Mouse (Mus musculus): ENCODE data around the gene Il17f. TPM values are rescaled to one million over a fixed set of nuclear protein-coding genes. Genes with fewer than 3 reads are reported as not detected.
"Not testable (repeated sequence)": the region's sequence is repeated elsewhere in the genome, so short reads cannot be mapped to it uniquely, and the experiment has no call there.

Gene Il17f
- not detected for total RNA-seq (2021)

DNA sequence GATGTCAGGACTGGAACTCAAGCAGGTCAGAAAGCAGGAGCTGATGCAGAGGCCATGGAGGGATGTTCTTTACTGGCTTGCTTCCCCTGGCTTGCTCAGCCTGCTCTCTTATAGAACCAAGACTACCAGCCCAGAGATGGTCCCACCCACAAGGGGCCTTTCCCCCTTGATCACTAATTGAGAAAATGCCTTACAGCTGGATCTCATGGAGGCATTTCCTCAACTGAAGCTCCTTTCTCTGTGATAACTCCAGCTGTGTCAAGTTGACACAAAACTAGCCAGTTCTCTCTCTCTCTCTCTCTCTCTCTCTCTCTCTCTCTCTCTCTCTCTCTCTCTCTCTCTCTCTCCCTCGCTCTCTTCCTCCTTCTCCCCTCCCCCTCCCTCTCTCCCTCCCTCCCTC lies at the start of gene Il17f:
Il17f (minus strand) TSS at position 101 of the 400 bp plus-strand sequence.
- not testable (repeated sequence) for DNase-seq (ENCODE audit: extremely low spot score in 1 of 2, low spot score in 1 of 2)

DNA sequence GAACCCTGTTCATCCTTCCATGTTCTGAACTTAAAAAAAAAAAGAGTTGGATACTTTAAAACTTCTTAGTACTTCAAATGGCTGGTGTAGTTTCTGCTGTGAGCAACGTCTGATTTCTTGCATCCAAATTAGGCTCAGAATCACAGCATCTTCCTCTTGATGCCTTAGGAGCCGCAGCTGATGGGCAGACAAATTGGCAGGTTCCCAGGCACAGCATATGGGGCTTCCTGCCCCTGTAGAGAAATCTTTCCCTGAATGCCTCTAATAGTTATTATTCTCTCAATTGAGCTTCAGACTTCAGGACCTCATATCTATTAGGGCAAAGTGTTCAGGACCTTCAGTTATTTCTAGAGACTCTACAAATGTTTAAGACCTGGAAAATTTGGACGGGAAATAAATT lies 49.5 kb upstream of the Il17f start:
- peak in 1 of 2 experiments; percentile 19 for DNase-seq (ENCODE audit: extremely low spot score in 1 of 2, low spot score in 1 of 2)

DNA sequence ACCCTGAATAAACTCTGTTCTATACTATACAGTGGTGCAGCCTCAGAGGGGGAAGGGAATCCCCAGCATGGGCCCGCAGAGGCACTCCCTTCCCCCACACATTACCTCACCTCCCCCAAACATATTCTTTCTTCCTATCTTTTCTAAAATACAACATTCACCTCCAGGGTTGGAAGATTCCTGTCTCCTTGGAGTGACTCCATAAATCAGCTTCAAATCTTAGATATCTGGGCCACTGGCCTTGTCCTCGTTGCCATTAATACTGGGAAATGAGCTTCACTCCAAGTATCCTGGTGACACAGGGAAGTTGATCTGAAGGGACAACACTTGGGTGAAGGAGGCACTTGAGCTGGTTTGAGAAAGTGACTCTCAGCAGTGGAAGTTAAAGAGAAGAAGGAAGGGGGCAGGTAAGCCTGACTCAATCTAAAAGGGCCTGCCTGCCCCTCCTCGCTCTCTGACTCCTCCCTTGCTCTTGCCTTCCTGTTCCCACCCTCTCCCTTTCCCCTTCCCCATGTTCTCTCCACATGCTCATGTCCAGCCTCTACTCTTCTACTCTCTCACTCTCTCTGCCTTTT lies 46.2 kb upstream of the Il17f start:
- DNase-seq (ENCODE audit: extremely low spot score in 1 of 2, low spot score in 1 of 2): no peak

DNA sequence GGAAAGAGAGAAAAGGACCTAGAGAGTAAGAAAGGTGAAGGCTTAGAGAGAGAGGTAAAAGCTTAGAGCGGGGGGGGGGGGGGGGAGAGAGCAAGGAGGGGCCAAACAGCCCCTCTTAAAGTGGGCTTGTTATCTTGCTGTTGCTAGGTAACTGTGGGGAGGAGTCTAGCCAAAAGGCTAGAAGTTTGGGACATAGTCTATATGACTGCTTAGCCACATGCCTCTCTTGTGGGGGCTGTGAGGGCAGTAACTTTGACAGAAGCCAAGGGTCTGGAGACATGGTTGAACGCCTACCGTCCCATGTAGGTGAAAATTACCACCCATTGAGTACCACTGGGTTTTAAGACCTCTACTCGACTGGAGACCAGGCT lies 42.7 kb upstream of the Il17f start:
- no peak for DNase-seq (ENCODE audit: extremely low spot score in 1 of 2, low spot score in 1 of 2)

DNA sequence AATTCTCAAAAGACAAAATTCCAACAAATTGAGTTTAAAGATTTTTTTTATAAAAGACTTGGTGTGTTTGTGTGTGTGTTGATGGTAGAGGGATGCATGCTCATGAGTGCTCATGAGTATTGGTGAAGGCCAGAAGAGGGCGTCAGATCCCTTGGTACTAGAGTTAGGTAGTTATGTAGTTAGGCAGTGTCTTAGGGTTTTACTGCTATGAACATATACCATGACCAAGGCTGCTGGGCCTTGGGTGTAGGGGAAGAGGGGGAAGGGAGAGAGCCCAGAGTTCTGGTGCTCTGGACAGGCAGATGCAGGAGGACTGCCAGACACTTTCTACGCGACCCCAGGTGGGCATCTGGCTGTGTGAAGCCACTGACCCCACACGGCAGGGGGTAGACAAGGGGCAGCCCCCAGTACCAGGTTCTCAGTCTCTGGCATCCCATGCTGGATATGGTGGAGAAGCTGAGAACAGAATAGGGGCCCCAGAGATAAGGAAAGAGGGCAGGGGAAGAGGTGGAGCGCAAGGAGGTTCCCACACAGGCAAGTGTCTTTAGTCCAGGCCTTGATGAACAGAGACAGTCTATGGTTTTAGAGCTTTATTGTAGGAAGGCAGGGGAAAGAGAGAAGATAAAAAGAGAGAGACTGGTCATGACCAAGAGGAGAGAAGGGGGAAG lies 42.2 kb upstream of the Il17f start:
- no peak for DNase-seq (ENCODE audit: extremely low spot score in 1 of 2, low spot score in 1 of 2)

DNA sequence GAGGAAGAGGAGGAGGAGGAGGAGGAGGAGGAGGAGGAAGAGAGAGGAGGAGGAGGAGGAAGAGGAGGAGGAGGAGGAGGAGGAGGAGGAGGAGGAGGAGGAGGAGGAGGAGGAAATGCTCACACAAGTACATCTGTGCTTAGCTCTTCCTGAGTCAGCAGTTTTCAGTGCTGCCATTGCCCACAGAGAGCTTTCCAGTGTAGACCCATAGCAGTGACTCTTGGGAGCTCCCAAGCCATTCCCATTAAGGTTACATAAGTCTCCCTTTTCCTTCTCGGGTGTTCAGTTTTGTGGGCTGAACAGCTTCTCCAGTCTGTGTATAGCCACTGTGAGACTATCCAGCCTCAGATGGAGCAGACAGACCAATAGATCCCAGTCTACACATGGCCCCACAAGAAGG lies 40.1 kb upstream of the Il17f start:
- no peak for DNase-seq (ENCODE audit: extremely low spot score in 1 of 2, low spot score in 1 of 2)

DNA sequence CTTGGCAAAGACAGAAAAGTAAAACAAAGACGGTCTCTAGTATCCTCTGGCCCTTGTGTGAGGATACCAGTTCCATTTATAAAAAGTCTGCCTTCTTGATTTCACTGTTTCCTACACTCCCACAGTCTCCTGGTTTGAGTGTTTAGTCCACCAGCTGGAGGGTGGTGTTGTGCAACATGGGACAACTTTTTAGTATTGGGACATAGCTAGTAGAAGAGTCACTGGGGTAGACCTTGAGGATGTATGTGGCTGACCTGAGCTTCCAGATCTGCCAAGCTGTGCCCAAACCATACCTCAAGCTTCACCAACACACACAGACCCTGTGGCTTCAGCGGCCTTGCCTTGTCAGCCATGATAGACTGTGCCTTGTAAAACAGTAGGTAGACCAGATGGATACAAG lies 37.6 kb upstream of the Il17f start:
- no peak for DNase-seq (ENCODE audit: extremely low spot score in 1 of 2, low spot score in 1 of 2)

DNA sequence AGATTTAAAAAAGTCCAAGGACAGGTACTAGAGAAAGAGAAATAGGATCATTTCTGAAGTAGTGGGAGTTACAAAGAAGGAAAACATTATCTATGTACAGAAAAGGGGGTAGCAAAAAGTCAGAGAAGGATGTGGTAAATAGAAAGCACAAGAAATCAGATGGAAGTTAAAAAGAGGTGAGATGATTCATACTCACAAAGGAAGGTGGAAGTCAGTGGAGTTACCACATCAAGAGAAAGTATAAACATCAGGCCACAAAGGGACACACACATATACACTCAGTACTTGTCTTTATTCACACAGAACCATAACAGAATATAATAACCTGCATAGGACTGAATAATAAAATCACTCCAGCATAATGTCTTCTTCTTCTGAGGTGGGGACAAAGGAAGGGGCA lies 34.6 kb upstream of the Il17f start:
- DNase-seq (ENCODE audit: extremely low spot score in 1 of 2, low spot score in 1 of 2): no peak

DNA sequence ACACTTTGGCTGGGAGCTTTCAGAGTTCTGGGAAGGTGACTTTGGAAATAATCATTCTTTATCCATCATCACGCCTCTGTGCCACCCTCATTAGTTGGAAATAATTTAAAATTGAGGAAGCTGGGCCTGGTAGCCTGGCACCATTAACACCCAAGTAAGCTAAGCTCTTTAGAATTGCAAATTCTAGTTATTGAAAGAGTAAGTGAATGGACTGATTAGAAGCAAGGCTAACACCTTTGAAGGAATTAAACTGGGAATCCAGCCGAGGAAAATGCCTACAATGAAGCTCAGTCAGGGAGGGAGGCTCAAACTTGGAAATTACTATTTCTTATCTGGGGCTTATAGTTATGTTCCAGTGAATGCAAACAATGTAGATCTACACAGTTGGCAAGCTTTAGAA lies 33.5 kb upstream of the Il17f start:
- no peak for DNase-seq (ENCODE audit: extremely low spot score in 1 of 2, low spot score in 1 of 2)

DNA sequence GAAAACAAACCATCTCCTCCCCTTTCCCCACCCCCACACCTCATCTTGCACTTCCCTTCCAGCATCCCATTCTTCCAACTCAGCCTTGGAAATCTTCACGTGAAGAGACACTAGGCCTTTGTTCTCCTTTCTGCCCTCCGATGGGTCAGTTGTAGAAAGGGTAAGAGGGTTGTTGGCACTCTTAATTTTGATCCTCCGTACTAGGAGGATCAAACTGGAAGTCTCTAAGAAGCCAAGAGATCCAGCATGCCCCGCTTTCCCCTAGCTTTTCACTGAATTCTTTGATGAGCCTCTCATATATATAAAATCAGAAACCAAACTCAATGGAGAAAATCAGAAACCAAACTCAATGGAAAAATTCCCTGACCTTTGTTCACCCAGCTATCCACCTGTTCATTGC lies 33.1 kb upstream of the Il17f start:
- no peak for DNase-seq (ENCODE audit: extremely low spot score in 1 of 2, low spot score in 1 of 2)

DNA sequence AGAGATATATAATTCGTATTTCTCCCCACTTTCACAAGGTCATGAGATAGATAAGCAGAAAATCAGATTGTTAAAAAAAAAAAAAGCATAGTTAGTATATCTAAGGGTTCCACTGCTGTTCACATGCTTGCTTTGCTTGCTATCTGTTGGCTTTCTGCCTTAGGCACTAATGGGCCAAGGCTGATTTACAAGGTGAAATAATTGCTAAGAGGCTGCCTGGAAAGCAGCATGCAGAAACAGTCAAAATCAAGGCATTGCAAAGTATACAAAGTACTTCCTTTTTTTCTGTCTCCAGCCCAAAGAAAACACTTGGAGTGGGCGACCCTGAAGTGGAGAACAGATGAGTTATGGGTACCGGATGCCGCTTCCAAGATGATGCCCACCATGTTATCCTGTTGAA lies 30.5 kb upstream of the Il17f start:
- no peak for DNase-seq (ENCODE audit: extremely low spot score in 1 of 2, low spot score in 1 of 2)

DNA sequence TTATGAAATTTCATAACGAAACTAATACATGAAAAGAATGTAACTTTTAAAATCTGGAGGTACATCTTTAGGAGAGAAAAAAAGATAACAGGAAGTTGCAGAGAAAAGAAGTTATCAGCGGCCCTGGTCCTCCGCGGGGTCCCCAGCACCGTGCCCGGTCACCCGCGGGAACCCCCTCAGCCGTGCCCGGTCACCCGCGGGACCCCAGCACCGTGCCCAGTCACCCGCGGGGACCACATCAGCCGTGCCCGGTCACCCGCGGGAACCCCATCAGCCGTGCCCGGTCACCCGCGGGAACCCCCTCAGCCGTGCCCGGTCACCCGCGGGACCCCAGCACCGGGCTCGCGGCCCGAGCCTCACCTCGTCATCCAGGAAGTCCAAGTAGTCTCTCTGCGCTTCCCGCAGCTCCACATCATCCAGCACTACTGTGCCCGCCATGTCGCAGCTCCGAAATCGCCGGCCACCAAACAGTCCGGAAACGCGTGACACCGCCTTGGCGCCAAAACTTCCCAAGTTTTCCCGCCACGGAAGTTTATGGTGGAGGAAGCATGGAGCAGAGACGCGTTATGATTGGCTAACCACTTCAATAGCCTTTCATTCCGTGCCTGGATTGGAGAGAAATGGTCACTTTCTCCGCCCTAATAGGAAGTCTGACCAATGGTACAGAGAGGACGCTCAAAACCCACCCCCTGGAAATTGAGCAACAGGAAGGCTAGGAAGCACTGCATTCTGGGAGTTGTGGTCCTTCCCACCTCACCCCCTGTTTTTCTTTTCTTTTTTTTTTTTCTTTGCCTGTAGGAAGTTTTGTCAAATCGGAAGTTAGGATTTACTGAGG lies 29.6 kb upstream of the Il17f start, which contains the start of gene Mcm3:
Mcm3 (minus strand) TSS at position 542 of the 835 bp plus-strand sequence.
- peak; percentile 48 to 65 for DNase-seq (ENCODE audit: extremely low spot score in 1 of 2, low spot score in 1 of 2)

DNA sequence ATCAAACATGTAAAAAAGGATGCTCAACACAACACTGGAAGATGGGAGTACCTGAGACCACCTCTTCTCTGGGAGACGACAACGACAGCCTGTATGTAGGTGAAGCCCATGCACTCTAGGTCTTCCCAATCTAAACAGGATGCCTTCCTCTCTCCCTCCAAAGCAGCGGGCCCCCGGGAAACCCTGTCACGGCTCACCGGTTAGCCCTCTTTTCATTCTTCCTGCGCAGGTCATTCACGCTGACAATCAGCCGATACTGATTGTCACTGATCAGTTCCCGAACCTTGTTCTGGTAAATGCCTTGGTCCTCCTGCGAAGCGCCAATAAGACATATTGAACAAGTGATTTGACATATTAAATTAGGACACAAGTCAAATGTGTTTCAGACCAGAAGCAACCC lies 27.2 kb upstream of the Il17f start:
- DNase-seq (ENCODE audit: extremely low spot score in 1 of 2, low spot score in 1 of 2): no peak

DNA sequence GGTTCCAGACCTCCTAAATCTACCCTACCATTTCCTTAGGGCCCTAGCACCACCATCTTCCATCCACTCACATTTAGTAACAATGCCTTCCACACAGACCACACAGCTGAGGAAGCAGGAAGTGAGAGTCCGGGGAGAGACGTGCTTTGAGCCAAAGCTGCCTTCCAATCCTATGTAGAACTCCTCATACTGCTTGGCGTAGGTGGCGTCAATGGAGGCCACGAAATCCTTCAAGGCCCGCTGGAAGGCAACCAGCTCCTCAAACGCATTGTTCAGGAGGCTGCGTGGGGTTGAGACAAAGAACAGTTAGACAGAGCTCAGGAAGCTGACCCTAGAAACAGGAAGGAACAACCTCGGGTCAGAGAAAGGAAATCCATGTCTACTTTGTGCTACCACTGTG lies 26.8 kb upstream of the Il17f start:
- DNase-seq (ENCODE audit: extremely low spot score in 1 of 2, low spot score in 1 of 2): no peak

DNA sequence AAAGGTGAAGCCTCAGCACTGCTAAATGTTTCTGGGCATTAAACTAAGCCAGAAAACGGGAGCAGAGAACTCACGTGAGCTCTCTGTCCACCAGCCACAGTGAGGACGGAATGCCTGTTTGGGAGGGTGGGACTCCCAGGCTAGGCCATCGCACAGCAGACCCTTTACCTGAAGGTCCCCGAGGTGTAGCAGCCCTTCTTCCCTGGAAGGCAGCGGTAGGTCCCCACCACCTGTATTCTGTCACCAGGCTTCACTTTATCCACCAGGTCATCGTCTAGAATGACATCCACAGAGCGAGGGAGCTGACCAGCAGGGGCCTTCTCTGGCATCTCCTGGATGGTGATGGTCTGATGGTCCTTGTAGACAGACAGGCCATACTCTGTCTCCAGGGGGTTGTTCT lies 24.1 kb upstream of the Il17f start:
- no peak for DNase-seq (ENCODE audit: extremely low spot score in 1 of 2, low spot score in 1 of 2)

DNA sequence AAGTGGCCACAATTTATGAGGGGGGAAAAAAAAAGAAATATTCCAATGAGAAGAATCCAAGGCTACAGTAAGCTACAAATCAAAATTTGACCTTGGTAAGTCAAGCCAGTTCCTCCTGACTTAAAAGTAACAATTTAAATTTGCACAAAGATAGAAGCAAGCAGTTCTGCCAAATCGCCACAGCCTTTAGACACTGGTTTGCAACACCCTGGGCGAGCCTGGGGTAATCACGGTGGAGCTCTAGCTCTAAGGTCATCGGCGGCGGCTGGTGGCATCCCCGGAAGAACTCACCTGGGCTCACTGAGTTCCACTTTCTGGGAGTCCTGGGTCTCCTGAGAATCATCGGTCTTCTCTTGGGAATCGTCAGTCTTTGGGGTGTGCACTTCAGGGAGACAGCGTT lies 14.1 kb upstream of the Il17f start:
- DNase-seq (ENCODE audit: extremely low spot score in 1 of 2, low spot score in 1 of 2): no peak

DNA sequence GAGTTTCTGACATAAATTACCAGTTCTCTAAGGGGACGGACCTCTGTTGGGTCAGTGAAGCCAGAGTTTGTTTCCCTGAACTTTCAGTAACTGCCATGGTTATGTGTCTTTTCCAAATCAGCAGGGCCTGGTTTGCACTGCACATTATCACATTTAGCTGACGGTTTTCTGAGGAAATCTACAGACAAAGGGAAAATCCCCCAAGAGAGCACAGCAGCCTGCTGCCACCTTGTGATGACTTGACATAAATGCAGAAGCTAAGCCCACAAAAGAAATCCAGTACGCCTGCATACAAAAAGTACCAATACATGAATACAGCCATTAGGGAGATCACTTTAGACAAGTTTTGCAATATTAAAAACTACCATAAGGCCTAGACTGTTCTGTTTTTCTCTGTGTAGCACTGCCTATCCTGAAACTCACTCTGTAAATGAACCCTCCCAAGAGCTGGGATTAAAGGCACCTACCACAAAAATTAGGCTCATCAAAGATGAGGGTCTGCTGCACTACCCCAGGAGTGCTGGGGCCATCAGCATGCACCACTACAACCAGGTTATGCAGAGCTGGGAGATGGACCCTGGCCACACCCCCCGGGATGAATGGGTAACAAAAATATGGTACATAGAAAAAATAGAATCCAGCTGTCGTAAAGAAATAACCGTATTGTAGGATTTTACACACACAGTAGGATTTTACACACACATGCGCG lies 11.4 kb upstream of the Il17f start:
- DNase-seq (ENCODE audit: extremely low spot score in 1 of 2, low spot score in 1 of 2): peak in 1 of 2 experiments; percentile 30

DNA sequence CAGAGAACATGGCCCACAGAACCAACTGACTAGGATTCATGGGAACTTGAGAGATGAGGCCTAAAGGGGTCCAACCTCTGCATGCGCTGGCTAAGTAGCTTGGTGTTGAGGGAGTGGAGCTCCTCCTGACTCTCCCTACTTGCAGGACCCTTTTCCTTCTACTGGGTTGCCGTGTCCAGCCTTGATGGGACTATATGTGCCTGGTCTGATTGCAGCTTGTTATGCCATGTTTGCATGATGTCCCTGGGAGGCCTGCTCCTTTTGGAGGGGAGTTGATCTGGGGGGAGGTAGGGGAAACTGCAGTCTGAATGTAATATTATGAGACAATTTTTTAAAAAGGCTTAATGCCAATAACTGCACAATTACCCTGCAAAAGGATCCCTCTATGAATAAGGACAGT lies 10.9 kb upstream of the Il17f start:
- DNase-seq (ENCODE audit: extremely low spot score in 1 of 2, low spot score in 1 of 2): no peak

DNA sequence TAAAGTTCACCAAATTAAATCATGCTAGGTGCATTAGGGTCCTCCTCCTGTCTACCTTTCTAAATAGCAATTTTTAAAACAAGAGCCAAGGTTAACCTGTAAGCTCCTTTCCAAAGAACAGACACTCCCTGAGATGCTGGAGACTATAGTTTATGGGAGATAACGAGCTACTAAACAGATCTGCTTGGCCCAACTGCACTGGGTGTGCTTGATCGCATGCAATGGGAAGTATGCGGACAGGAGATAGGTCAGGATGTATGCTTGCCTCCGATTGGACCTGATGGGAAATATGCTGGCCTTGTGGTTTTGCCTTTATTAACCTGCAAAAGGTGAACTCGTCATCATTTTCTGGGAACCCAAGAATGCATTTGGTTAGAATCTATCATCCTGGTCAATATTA lies 4.8 kb upstream of the Il17f start:
- DNase-seq (ENCODE audit: extremely low spot score in 1 of 2, low spot score in 1 of 2): no peak

DNA sequence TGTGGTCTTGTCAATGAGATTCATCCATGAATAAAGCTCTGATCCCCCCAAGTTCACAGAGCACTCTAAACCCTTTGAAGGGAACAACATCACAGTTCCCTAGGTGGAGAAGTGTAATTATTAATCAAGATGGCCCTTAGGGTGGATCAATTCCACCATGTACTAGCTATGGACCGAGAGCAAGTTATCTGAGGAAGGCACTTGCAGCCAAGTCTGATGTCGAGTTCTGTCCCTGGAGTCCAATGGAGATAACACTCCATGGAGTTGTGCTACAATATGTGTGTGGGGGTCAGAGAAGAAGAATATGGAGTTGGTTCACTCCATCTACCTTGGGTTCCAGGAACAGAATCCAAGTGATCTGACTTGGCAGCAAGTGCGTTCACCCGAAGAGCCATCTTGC lies 4.3 kb upstream of the Il17f start:
- no peak for DNase-seq (ENCODE audit: extremely low spot score in 1 of 2, low spot score in 1 of 2)

DNA sequence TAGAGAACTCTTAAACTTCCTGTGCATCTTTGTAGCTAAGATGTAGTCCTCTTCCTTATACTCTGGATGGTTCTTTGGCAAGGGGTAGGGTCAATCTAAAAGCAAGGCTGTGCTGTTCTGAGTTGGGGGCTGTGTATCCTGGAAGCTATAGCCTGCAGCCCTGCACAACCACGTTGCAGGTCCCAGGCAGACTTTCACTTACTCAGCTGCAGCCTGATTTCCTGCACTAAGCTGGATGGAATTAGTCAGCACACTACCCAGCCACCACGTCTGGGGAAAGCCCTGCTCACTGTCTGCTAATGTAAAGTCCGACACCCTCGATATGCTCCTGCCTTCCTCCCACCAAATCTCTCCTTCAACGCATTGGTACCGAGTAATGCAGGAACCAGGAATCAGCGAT lies 997 bp upstream of the Il17f start:
- no peak for DNase-seq (ENCODE audit: extremely low spot score in 1 of 2, low spot score in 1 of 2)

Data from layer of hippocampus, postnatal 25 days (tissue).